Mouse (Mus musculus) embryo, embryonic 11.5 days (tissue): ENCODE results near the gene Dnm1.
A peak's percentile ranks its signal among the peaks of the same experiment; 100 is the strongest.

Experiments
- DNase-seq: peaks from one replicate; pipeline ENCODE4 v3.0.0-alpha.2; 2012; ENCODE audit warnings: low read depth, low spot score

The Dnm1 gene

DNA sequence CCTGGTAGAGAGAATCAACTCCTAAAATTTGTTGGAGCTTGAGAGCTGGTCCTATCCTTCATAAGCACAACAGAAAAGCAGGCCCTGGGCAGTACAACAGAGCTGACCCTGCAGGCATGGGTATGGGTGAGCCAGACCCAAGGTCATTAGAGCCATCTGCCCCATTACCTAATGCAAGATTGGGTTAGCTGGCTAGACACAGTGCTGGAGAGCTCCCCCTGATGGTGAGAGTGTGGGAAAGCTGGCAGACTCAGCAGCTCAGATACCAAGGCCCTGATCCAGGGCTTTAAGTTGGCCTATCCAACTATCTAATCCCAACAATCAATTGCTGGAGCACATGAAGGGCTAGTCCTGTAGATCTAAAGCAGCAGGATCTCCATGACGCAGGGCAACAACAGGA, 70.4 kb downstream of the Dnm1 start:
- peak; percentile 38 for DNase-seq

DNA sequence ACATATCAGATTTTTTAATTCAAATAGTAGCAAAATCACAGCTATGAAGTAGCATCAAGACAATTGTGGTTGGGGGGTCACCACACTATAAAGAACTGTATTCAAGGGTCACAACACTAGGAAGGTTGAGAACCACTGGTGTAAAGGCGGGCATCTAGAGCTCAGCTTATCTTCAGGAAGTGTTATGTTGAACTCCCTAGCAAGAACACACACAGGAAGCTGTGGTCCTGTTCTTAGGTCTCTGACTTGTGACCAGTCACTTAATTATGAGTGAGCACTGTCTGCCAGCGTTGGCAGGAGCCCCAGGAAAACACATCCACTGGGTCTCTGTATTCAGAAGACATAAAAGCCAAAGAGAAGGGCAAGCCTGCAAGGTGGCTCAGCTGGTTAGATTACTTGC, 70.8 kb downstream of the Dnm1 start:
- DNase-seq: no peak

DNA sequence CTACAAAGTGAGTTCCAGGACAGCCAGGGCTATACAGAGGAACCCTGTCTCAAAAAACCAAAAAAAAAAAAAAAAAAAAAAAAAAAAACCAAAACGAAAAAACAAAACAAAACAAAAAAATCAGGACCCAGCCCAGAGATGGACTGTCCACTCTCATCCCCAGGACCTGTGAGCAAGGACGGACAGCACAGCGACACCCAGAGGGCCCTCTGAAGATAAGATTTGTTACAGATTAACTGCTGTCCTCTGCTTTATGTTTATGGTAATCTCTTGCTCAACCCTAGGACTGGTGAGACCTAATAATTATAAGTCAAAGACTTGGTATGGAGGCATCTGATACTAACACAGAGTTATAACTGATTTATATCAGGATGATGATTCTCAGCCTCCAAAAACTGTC, 77.3 kb downstream of the Dnm1 start:
- no peak for DNase-seq

DNA sequence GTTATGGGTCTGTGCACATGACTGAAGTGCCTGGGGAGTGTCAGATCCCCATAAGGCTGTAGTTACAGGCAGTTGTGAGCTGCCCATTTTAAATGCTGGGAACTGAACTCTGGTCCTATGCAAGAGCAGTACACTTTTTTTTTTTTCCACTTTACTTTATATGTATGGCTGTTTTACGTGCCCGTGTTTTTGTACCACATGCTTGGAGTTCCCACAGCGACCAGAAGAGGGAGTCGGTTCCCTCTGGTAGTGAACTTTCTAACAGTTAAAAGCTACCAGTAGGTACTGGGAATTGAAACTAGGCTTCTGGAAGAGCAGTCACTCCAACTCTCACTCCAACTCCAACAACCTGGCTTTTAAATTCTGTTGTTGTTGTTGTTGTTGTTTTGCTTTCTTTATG, 92.5 kb downstream of the Dnm1 start:
- DNase-seq: peak; percentile 31

DNA sequence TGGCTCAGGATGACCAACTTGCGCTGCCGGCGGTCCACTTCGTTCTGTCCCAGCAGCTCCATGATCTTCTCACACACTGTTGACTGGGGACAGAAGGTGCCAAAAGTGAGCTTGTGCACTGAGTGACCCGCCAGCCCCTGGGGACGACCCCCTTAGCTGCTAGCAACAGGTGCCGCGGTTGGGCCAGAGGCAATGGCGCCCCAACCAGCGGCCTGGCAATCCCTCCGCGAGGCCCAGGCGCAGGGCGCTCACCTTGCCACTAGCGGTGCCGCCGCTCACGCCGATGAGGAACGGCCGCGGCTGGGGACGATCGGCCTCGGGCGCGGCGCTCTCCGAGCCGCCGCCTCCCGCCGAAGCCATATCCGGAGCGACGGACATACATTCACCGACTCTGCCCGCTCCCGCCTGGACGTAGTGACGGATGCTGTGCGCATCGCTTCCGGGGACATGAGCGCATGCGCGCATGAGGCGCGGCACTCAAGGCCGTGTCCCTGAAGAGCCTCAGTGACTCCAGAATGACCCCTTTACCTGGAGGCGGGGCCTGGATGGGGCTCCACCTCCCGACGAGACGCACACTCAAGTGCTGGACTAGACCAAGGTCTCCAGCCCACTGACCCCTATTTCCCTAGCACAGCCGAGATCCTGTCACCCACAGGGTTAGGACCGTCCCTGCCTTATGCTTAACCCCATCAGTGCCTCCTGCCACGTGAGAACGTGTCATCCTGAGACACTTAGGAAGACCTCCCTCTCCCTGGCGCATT, 93.3 kb downstream of the Dnm1 start, which contains the start of gene Uck1:
TSS of gene Uck1 (minus strand) at position 503 of the 761 bp plus-strand sequence.
- peak; percentile 90 for DNase-seq

DNA sequence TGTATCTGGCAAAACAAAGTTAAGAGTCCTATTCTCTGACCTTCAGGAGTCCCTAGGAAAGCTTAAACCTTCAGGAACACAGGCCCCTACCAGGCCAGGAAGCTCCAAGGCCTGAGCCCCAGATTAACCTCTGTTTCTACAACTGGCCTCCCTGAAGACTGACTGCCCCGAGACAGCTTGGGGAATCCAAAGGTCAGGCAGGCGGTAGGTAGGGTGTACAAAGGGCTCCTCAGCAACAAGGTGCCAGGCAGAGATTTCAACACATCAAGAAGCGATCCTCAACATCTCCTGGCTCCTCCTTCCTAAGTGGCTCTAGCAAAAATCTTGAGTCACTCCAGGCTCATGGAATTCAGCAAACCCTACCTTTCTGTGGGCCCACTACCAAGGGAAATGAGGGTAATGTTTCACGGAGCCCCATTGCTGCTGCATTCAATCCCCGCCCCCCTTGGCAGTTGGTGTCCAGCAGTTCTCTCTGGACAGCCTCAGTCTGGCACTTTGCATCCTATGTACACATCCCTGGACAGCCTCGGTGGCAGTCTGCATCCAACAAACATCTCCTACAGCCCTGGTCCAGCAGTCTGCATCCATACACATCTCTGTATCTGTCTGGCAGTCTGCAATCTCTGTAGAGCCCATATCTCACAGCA, 94.1 kb downstream of the Dnm1 start:
- no peak for DNase-seq
